Mouse (Mus musculus): ENCODE results near the gene Jun.

Gene Jun

DNA sequence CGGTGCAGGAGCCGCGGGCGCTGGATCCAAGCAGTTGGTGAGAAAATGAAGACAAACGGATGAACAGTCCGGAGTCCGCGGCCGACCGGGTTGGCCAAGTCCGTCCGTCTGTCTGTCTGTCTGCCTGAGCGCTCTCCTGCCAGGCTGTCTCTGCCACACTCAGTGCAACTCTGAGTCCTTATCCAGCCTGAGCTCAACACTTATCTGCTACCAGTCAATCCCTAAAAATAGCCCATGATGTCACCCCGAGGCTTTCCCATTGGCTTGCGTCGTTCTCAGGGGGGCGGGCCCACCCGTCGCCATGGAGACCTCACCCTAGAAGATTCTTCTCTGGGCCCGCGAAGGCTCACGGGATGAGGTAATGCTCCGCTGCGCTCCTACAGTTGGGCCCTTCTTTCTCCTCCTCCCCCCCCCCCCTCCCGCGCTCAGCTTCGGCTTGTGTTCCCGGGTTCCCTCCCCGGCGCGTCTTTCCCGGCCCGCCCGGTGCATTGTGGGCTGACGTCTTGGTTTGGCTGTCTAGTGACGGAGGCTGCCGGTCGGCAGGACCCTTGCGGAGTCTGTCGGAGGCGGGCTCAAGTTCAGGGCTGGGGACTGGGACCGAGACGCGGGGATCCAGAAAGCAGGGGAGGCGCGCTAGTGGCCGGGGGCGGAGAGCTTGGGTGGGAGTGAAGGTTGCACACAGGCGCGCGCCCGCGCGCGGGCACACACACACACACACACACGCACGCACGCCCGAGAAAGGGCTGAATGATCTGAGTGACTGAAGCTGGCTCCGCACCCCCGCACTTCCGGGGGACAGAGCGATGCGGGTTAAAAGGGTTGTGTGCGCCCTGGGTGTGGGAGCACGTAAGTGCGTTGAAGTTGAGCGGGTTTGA is at the start of gene Jun:
Gene Jun (minus strand): TSS at position 198 of the 875 bp plus-strand sequence.
- DNase-seq (ENCODE audit: low read depth, low spot score) = peak; percentile 99

DNA sequence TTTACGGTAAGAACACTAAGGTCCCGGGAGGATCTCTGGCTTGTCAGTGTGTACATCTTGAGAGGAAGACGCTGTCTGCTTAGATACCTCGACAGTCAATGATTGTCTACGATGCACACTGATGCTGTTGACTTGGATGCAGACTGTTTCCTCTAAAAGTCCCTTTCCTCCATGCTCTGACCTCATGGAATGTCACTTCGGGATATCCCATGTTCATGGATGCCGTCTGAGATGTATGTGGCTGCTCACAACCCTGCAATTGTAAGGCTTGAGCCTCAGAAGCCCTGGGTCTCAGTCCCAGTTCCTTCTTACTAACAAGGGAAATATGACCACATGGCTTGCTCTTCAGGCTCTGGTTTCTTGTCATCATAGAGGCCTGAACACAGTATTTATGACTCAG is 49.7 kb upstream of the Jun start:
- DNase-seq (ENCODE audit: low read depth, low spot score) = no peak

GRCm38 (mm10) chr4:95100694-95101093 is 48.7 kb upstream of the Jun start:
- no peak for DNase-seq (ENCODE audit: low read depth, low spot score)

- no peak for DNase-seq (ENCODE audit: low read depth, low spot score)
Measured at GRCm38 (mm10) chr4:95099373-95099772, 47.4 kb upstream of the Jun start.

DNA sequence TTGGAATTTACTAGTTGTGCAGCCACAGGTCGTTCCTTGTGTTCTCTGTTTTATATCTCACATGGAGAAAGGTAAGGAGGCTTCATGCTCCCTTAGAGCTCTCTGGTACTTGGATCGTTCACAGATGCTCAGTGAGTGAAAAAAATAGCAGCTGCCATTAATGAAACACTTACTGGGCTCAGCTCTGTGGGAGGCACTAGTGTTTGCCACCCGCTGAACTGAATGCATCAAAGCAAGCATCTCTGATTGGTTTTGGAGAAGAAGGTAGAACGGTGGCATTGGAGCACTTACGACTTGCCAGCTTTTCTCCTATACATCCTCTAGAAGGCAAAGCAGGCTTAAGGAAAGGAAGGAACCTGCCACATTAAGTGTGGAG is 46.7 kb upstream of the Jun start:
- DNase-seq (ENCODE audit: low read depth, low spot score) = no peak

- DNase-seq (ENCODE audit: low read depth, low spot score) = no peak
Measured at GRCm38 (mm10) chr4:95097942-95098721, 46.1 kb upstream of the Jun start.

- no peak for DNase-seq (ENCODE audit: low read depth, low spot score)
Measured at GRCm38 (mm10) chr4:95096731-95097130, 44.7 kb upstream of the Jun start.

GRCm38 (mm10) chr4:95095911-95096310 is 43.9 kb upstream of the Jun start:
- DNase-seq (ENCODE audit: low read depth, low spot score) = no peak

GRCm38 (mm10) chr4:95095355-95095754 is 43.3 kb upstream of the Jun start:
- DNase-seq (ENCODE audit: low read depth, low spot score) = no peak

- DNase-seq (ENCODE audit: low read depth, low spot score) = no peak
Measured at GRCm38 (mm10) chr4:95094700-95095113, 42.7 kb upstream of the Jun start.

DNA sequence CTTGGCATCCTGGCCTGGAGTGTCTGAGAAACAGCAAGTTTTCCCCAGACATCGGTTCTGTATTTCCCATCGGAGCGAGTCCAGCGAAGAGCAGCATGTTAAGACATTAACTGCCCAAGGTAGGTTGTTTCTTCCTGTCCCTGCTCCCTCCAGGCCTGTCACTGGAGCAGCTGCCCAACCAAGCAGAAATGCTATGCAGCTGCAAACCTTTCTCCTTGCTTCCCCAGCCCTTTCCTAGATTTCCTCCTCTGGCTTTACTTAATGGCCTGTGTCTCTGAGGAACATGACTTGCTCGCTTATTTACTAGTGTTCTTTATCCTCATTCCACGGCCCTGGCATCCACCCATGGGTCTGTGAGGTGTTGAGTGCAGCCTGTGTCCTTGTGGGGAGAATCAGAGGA is 41.6 kb upstream of the Jun start:
- no peak for DNase-seq (ENCODE audit: low read depth, low spot score)

DNA sequence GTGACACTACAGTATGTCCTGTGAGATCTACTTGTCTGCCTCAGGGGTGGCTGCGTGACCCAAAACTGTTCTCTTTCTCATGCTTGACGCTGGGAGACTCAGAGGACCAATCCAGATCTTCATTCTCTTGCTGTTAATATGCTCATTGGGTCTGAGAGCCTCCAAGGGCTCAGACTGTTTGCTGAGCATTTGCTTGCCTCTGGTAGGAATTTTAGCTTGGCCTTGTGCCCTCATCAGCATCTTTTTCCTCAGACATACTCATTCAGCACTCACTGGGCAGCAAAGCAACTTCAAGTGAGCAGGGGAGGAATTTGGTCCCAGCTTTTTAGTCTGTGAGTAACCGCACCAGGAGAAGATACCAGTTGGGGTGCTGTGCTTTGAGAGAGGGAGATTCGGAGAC is 40.5 kb upstream of the Jun start:
- no peak for DNase-seq (ENCODE audit: low read depth, low spot score)

- no peak for DNase-seq (ENCODE audit: low read depth, low spot score)
Measured at GRCm38 (mm10) chr4:95091536-95091935, 39.5 kb upstream of the Jun start.

DNA sequence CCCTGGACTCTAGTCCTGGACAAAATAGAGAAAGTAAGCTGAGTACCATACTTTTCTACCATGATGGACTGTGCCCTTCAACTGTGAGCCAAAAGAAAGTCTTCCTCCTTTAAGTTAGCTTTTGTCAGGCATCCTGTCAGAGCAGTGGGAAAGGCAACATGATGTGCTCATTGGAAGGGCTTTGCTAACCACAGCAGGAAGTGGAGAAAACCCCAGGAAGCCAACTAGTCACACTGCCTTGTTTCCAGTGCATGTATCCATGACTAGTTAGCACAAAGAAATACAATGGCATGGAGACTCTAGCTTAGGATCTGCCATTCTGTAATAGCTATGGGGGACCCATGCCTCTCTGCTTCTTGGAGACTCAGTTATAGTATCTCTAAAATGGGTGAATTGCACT is 37.9 kb upstream of the Jun start:
- no peak for DNase-seq (ENCODE audit: low read depth, low spot score)

DNA sequence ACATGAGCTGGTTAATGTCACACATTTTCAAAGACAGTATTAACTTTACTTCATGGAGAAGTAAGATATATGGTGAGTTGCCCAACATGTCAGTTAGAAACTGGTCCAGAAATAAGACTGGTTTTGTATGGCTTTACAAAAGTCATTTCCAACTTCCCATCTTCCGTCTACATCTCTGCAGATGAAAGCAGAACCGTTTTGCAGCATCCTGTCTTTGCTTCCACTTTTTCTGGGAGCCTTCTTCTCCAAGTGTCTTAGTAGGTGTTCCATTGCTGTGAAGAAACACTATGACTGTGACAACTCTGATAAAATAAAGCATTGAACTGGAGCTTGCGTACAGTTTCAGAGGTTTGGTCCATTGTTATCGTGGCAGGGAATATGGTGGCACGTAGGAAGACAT is 37.0 kb upstream of the Jun start:
- DNase-seq (ENCODE audit: low read depth, low spot score) = no peak

DNA sequence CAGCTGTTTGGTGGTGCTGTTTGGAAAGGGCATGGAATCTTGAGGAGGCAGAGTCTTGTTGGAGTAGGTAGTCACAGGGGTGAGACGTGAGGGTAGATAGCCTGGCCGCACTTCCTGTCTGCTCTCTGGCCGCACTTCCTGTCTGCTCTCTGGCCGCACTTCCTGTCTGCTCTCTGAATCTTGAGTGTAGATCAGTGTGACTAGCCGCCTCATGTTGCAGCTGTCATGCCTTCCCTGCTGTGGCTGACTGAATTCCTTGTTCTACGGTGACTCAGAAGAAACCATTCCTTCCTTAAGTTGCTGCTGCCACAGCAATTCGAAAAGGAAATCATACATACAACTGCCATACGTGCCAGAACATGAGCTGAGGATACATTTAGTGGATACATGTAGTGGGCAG is 31.9 kb upstream of the Jun start:
- no peak for DNase-seq (ENCODE audit: low read depth, low spot score)

DNA sequence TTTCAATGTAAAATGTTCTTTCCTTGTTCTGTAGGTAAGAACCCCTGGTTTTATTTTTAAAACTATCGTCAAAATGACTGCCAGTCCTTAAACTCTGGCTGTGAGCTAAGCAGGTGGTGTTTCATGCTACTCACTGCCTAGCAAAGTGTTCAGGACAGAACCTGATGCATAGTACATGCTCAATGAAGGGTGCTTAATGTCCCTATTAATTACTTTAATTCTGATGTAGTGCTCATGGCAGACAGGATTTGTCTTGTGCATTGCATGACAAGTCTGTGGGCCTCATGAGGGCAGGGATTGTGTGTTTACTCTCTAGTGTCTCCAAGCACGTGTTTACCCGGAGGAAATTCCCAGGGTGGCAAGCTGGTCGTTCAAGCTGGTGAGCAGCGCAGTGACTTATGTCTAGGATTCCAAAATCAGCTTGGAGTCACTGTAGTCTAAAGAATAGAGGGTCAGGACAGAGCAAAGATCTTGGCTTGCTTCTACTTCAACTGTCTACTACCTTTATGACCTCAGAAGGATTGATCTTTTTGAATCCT is 31.2 kb upstream of the Jun start:
- no peak for DNase-seq (ENCODE audit: low read depth, low spot score)

- no peak for DNase-seq (ENCODE audit: low read depth, low spot score)
Measured at GRCm38 (mm10) chr4:95082481-95083088, 30.6 kb upstream of the Jun start.

DNA sequence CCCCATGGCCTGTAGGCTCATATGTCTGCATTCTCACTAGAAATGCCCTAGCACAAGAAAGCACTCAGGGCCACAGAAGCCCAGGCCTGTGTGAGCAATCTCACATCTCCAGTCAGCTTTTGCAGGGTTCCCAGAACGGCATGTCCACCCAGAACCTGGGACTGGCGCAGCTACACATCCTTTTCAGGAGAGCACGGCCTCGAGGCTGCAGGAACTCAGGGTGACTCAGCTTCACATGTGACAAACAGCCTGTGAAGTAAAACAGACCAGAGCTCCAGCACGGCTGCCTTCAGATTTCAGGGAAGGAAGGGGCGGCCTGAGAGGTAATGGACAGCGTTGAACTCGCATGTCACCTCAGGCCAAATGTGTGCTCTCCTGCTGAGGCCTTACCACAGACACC is 29.6 kb upstream of the Jun start:
- DNase-seq (ENCODE audit: low read depth, low spot score) = no peak

DNA sequence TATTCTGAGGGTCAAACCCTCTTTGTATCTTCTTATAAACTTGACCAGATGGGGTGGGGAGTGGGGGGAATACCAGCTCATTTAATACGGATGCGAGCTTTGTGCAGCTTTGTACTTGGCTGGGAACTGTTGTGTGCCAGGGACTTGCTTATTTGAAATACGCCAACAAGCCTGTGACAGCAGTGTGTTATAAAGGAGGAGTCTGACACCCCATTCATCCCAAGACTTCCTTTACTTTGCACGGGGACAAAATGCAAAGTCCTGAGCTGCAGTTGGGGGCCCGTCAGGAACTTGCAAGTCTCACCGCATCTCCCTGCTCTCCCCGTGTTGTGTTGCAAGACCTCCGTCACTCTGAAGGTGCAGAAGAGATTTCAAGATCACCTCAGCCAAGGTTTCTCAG is 26.6 kb upstream of the Jun start:
- DNase-seq (ENCODE audit: low read depth, low spot score) = no peak

GRCm38 (mm10) chr4:95076279-95076678 is 24.3 kb upstream of the Jun start:
- no peak for DNase-seq (ENCODE audit: low read depth, low spot score)

DNA sequence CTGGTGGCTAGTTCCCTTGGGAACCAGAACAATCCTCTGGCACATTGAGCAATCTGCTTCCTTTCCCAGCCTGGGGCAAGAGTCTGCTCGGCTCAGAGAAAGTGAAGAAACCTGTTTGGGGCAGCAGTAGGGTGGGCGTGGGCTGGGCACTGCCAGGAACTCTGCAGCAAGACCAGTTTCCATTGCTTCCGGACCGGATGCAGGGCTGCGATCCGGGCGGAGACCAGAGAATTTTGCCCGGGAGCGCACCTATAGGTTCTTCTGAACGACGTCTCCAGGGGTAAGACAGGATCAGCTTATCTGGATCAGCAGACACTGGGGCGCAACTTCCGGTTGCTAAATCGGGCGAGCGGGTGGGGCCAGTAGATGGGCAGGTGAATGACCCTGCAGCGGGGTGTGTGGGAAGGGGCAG is 23.6 kb upstream of the Jun start:
- DNase-seq (ENCODE audit: low read depth, low spot score) = no peak
